Mouse (Mus musculus) liver, adult (tissue): ENCODE measurements around the gene Ndufb10.

ENCODE experiments used
- GATA4 ChIP-seq: IDR thresholded peaks from 2 replicates; pipeline ENCODE4 v1.6.1; 2014; ENCODE audit warnings: mild to moderate bottlenecking, low read length; ENCODE audit not compliant: insufficient replicate concordance

Gene Ndufb10

DNA sequence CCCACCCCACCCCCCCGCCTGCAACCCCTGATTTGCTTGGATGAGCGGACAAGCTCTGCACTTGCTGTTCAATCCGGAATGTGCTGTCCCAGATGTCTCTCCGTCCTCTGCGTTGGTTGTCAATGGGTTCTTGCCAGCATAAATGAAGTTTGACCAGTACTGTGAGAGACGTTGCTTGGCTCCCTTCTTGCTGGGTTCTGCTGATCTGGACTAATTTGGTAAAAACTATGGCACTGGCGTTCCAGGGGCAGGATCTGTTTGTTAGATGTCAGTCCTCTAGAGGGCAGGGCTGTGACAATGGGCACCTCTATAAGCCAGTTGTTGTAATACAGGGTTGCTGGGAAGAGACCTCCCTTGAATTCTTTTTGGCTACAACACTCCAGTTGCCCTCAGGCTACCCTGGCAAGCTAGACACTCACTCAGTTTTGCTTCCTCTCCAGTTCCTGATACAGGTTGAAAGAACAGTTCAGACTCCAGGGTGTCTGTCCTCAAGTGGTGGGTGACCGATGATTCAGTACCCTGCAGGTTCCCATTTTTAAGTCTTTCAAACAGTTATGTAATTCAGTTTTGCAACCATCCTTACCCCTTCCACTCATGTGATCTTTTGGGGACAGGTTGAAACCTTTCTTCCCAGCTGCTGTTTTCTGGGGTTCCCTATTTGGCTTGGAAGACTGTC lies 13.0 kb upstream of the Ndufb10 start:
- TF ChIP-seq GATA4, result no peak

DNA sequence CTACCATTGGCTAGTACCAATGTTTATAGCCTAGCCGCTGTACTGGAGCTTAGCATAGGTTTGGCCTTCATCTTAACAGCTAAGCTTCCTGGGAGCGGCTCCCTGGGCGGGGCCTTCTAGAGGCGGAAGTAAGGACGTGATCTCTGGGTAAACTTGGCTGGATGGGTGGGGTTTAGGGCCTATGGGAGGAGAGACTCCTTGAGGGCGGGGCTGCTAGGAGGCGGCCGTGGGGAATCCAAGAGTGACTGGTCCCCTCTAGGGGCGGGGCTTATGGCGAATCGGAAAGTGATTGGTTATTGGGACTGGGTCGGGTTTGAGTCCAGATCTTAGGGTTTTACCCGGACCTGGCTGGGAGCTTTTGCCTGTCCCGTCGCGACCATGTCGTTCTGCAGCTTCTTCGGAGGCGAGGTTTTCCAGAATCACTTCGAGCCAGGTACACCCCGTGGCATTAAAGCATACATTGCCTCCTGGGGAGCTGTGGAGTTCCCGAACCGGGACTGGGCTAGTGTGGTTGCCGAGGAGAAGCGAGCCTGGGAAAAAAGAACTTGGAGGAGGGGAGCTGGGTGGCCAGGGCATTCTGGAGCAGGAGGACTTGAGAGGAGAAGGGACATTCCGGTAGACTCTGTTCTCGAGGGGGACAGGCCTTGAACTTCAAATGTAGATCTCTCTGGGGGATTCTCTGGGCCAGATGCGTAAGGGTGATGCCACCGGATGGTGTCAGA lies 12.2 kb upstream of the Ndufb10 start, which contains the start of gene Msrb1:
Gene Msrb1 (plus strand): TSS at position 313 of the 722 bp plus-strand sequence.
- TF ChIP-seq GATA4, result no peak; the same call in 1 of the 2 replicates

DNA sequence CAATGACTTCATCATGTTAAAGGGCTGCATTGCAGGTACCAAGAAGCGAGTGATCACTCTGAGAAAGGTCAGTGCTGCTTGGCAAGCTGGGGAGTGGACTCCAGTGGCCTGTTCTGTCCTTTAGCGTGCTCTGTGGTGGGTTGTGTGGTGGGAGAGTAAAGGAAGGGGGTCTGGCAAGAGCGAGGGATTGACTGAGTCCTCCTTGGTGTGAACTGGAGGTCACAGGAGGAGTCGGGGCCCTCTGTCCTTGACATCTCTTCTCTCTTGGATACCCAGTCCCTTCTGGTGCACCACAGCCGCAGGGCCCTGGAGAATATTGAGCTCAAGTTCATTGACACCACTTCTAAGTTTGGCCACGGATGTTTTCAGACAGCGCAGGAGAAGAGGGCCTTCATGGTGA lies 11.2 kb upstream of the Ndufb10 start:
- no peak for TF ChIP-seq GATA4

DNA sequence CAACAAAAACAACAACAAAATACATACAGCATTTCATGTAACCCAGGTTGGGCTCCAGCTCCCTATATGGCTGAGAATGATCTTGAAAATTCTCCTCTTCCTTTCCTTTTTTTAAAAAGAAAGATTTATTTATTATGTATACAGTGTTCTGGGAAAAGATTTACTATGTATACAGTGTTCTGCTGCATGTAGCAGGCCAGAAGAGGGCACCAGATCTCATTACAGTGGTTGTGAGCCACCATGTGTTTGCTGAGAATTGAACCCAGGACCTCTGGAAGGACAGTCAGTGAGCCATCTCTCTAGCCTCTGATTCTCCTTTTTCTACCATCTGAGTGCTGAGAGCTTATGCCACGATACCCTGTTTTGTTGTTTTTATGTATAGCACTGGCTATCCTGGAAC lies 10.2 kb upstream of the Ndufb10 start:
- TF ChIP-seq GATA4, result no peak

DNA sequence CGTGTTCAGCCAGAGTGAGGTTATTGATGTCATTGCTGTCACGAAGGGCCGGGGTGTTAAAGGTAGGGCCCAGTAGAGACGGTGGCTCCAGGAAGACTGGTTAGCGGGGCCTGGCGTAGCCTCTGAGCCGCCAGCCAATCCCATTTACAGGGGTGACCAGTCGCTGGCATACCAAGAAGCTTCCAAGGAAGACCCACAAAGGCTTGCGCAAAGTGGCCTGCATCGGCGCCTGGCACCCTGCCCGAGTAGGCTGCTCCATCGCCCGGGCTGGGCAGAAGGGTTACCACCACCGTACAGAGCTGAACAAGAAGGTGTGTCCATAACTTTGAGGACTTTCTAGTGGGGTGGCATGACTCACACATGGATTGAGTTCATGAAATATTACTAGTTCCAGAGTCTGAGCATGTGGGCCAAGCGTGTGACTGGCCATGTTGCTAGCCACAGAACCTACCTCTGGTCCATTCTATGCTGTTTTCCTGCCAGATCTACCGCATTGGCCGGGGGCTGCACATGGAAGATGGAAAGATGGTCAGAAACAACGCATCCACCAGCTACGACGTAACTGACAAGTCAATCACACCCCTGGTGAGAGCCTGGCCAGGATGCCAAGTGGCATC lies 9.3 kb upstream of the Ndufb10 start:
- no peak for TF ChIP-seq GATA4

DNA sequence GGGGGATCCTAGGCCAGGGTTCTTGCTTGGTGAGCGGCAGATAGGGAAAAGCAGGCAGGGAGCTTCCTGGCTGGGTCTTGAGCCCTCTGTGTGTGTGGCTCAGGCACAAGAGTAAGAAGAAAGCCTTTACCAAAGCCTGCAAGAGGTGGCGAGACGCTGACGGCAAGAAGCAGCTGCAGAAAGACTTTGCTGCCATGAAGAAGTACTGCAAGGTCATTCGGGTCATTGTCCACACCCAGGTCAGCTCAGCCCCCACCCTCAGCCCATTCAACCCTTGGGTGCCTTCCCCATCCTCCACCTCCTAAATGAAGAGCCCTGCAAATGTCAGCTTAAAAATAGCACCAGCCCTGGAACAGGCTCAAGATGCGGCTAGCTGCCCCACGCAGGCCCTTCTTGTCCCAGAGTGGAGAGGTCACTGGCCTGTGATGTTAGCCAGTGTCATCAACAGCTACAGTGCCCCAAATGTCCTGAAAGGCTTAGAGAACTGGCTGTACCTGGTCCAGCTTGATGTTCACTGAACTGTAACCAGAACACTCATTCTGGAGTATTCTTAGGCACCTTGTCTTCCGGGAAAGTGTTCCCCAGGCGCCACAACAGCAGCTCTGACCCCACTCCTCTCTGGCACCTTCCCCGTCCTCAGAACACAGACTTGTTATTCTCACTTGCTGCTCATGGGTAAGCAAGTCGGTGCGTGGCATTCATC lies 8.1 kb upstream of the Ndufb10 start:
- TF ChIP-seq GATA4, result no peak

DNA sequence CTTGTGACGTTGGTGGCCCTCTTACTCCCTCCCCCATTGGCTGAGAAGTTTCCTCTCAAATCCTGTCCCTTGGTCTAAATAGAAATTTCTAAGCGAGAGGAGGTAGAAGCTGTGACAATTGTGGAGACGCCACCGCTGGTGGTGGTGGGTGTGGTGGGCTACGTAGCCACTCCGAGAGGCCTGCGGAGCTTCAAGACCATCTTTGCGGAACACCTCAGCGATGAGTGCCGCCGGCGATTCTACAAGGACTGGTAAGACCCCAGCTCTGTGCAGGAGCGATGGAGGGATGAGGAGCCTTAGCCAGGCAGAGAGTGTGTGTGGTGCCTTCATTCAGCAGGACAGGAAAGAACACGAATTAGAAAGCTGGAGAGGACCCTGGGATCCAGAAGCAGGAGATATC lies 6.5 kb upstream of the Ndufb10 start:
- TF ChIP-seq GATA4, result no peak

DNA sequence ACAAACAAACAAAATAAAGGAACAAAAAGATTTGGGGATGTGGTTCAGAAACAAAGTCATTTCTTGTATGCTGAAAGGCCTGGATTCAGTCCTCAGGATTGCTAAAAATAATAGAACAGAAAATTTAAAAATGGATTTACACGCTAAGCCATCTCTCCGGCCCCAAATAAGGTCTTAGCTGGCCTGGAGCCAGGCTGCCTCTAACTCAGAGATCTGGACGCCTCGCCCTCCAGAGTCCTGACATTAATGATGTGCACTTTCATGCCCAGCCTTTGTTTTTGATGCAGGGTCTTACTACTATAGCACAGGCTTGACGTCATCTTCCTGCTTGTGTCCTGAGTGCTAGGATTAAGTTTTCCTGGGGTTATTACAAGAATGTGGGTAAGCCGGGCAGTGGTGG lies 4.8 kb upstream of the Ndufb10 start:
- TF ChIP-seq GATA4, result no peak

DNA sequence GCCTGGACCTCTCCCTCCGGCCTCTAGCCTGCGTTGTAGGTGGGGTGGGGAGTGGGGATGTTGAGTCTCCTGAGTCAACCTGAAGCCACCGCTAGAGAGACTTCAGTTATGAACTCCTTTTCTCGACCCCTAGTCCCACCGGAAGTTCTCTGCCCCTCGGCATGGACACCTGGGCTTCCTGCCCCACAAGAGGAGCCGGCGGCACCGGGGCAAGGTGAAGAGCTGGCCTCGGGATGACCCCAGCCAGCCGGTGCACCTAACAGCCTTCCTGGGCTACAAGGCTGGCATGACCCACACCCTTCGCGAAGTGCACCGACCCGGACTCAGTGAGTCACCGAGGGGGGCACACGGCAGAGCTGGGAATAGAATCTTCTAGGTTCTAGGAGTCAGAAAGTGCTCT lies 3.9 kb upstream of the Ndufb10 start:
- TF ChIP-seq GATA4, result no peak

DNA sequence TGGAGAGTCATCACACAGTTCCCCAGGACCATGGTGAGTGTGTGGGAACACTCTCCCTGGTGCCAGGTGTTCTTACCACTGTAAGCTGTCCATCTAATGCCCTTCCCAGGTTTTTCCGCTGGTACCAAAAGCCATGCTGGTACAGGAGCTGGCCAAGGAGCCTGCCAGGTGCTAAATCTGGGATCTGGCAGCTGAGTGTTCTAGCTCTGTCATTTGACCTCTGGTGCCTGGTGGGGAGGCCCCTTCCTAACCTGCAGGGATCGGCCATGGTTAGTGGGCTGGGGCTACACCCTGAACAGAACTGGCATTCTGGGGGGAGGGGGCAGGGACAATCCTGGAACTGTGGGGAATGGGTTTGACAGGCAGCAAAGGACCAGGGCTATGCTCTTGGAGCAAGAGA lies 3.3 kb upstream of the Ndufb10 start, which contains the start of gene Rpl3l:
Gene Rpl3l (plus strand): TSS at position 203 of the 400 bp plus-strand sequence.
- no peak for TF ChIP-seq GATA4

DNA sequence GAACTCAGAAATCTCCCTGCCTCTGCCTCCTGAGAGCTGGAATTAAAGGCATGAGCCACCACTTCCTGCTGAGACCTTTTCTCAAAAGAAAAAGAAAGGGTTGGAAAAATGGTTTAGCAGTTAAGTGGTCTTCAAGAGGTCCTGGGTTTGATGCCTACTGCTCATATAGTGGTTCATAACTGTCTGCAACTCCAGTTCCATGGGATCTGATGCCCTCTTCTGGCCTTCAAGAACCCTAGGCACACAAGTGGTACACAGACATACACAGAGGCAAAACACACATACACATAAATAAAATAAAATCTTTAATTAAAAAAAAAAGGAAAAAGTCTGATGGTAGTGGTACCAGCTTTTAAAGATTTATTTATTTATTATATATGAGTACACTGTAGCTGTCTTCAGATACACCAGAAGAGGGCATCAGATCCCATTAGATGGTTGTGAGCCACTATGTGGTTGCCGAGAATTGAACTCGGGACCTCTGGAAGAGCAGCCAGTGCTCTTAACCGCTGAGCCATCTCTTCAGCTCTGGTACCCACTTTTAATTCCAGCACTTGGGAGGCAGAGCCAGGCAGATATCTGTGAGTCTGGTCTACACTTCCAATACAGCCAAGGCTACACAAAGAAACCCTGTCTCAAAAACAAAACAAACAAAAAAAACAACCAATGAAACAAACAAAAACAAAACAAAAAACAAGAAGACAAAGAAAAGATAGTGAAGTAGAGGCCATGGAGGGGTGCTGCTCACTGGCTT lies 1.5 kb upstream of the Ndufb10 start:
- no peak for TF ChIP-seq GATA4

DNA sequence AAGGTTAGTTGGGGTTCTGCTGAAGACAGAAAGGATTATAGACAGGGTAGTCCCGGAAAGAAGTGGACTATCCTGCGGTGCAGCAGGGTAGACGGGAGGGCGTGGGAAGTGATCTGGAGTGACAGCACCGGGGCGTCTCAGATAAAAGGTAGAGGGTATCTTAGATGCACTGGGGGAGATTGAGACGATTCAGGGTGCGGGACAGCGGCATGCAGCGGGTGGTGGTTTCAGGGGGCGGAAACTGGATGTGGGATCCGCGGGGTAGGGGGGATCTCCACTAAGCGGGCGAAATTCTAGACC lies 447 bp downstream of the Ndufb10 start:
- no peak for TF ChIP-seq GATA4

DNA sequence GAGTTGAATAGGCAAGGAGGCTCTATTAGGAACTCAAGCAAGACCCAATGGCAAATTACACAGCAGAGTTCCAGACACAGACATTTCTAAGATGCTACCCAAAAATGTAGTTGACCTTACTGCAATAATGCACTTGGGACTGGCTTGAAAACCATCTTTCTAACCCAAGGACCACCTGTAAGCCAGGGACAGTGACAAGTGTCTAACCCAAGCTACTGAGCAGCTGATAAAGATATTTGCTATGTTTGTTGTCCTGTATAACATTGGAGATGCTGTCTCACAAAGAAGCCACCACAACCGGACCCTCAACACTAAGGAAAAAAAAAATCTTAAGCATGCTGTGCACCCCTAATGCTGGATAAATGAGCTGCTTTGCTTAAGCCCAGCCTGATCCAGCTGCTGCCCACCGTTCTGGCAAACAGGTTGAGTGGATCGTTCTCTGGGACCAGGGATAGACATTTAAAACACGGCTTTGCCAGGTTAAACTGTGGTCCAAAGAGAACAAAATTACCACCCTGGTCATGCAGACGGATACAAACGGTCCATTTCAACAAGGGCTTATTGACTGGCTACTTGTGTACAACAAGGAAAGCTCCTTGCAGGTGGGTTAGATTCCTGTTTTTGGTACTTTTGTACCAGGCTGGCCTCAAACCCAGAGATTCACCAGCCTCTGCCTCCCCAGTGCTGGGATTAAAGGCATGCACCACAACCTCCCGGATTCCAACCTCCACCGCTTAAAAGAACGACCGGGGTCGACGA lies 977 bp downstream of the Ndufb10 start:
- no peak for TF ChIP-seq GATA4

DNA sequence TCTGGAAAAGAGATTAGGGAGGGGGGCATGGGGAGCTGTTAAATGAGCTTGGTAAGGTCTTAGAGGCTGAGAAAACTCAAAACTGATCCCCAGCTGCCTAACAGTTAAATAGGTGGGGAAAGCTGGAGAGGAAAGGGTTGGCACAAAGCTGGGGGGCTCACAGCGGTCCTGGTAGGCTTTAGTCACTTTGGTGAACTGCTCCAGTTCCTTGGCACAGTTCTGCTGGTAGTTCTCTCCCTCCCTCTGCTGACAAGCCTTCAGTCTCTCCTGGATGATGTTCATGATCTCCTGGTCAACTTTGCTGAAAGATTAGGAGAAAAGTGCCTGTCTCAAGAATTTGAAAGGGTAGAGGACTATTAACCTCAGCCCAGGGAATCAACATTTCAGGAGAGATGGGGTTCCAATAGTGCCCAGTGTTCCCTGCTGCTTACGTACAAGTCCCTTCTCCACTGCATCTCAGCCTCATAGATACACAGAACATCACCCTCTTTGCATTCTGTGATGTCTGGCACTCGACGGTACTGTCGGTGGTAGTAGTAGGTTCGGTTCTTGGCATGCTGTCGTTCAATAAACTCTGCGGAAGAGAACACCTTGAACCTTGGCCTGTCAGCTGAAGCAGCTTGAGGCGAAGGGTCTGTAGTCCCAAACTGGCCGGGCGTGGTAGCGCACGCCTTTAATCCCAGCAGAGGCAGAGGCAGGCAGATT lies 1.9 kb downstream of the Ndufb10 start:
- no peak for TF ChIP-seq GATA4

DNA sequence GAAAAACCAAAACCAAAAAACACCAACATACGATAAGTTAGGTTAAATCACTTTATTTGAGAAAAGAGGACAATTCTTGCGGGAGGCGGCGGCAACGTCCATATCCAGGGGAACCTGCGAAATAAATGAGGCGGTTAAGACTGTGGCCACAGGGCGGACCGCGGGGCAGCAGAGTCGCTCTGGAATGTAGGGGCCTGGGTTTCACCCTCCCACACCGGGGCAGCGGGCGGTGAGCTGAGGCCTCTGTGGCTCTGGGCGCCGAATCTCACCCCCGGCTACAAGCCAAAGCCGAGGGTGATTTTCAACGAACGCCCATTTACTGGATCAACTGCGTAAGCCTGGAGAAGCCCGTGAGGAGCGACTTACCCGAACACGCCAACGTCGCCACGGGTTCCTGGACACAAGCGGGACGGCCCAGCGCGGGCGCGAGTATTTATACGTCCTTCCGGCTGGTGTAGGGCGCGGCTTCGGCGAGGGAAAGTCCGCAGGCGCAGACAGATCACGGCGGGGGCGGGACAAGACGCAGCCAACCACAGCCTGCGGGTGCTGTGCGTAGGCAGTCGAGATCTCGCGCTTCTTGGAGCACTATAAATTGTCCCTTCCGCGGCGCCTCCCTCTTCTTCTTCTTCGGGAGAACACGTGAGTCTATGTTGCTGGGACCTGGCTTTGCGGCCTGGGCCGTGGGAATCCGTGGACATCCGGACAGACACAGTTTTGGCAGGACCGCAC lies 4.6 kb downstream of the Ndufb10 start:
- TF ChIP-seq GATA4, result no peak
